Mouse (Mus musculus) C3H10T1/2 (cell line): ENCODE data around the gene Polr2j. TPM values are rescaled to one million over a fixed set of nuclear protein-coding genes. Genes with fewer than 3 reads are reported as not detected.

Source experiments
- polyA plus RNA-seq, 2 experiments: library from polyadenylated mRNA; unstranded; fragments of >200 nt; fragmentation: generic; extraction: Trizol; gene quantifications; one replicate each; pipeline ENCODE4 v1.2.1; 2012; ENCODE audit warnings: missing spikeins in 2 of 2

Gene Polr2j
- 100 to 1,000 TPM; 191 to 235 TPM for polyA plus RNA-seq

GRCm38 (mm10) chr5:136115891-136116783, at the start of gene Polr2j:
TSS of gene Polr2j (plus strand) at chr5:136116631.

GRCm38 (mm10) chr5:136083669-136084107, 32.7 kb upstream of the Polr2j start, which contains the start of gene Rasa4:
TSS of gene Rasa4 (plus strand) at chr5:136083916.

GRCm38 (mm10) chr5:136135571-136136291, 19.3 kb downstream of the Polr2j start, which contains the start of the genes Lrwd1 and Alkbh4:
TSS of gene Lrwd1 (minus strand) at chr5:136136074.
TSS of gene Alkbh4 (plus strand) at chr5:136136146.

GRCm38 (mm10) chr5:136170512-136171362, 54.3 kb downstream of the Polr2j start, which contains the start of gene Orai2:
TSS of gene Orai2 (minus strand) at chr5:136170713.

Other genes with a start within 250 kb of the Polr2j start
- 1 to 10 TPM; 1.3 to 1.4 TPM for gene Hspb1, start 228.7 kb upstream of the Polr2j start, polyA plus RNA-seq
- 100 to 1,000 TPM in 1 of 2 experiments, 10 to 100 TPM in 1; 60.4 to 122 TPM for gene Ywhag, start 182.0 kb upstream of the Polr2j start, polyA plus RNA-seq
- 1 to 10 TPM; 3.7 to 9.4 TPM for gene Ssc4d, start 142.1 kb upstream of the Polr2j start, polyA plus RNA-seq
- gene Zp3, start 136.5 kb upstream of the Polr2j start, polyA plus RNA-seq, result 1 to 10 TPM in 1 of 2 experiments, under 1 TPM in 1; 0.02 to 1.0 TPM
- 10 to 100 TPM; 12.7 to 19.1 TPM for gene Dtx2, start 121.8 kb upstream of the Polr2j start, polyA plus RNA-seq
- gene Upk3b, start 78.1 kb upstream of the Polr2j start, polyA plus RNA-seq, result under 1 TPM; 0.02 to 0.73 TPM
- 1 to 10 TPM in 1 of 2 experiments, under 1 TPM in 1; 0.50 to 1.1 TPM for gene Upk3bl, start 62.1 kb upstream of the Polr2j start, polyA plus RNA-seq
- gene Rasa4, start 32.7 kb upstream of the Polr2j start, polyA plus RNA-seq, result 10 to 100 TPM; 33.4 to 45.9 TPM
- gene Lrwd1, start 19.4 kb downstream of the Polr2j start, polyA plus RNA-seq, result 10 to 100 TPM; 27.7 to 44.7 TPM
- 1 to 10 TPM; 3.9 to 9.5 TPM for gene Alkbh4, start 19.5 kb downstream of the Polr2j start, polyA plus RNA-seq
- 10 to 100 TPM; 10.5 to 11.4 TPM for gene Orai2, start 54.1 kb downstream of the Polr2j start, polyA plus RNA-seq
- gene Prkrip1, start 82.3 kb downstream of the Polr2j start, polyA plus RNA-seq, result 10 to 100 TPM; 27.8 to 38.1 TPM
- gene Sh2b2, start 129.9 kb downstream of the Polr2j start, polyA plus RNA-seq, result 1 to 10 TPM; 2.2 to 4.0 TPM